Mouse (Mus musculus): ENCODE results near the gene Ankrd13d.

The Ankrd13d gene

GRCm38 (mm10) chr19:4300852-4301734 lies 18.2 kb upstream of the Ankrd13d start:
- 39% methylated on average over 11 of the region's 11 CpGs for WGBS

GRCm38 (mm10) chr19:4300271-4300704 lies 17.4 kb upstream of the Ankrd13d start:
- 33% methylated on average over 7 of the region's 7 CpGs for WGBS

- 59% methylated on average over 6 of the region's 6 CpGs for WGBS
Measured at GRCm38 (mm10) chr19:4299574-4300270, 16.8 kb upstream of the Ankrd13d start.

- 83% methylated on average over 7 of the region's 7 CpGs for WGBS
Measured at GRCm38 (mm10) chr19:4299126-4299525, 16.2 kb upstream of the Ankrd13d start.

GRCm38 (mm10) chr19:4298322-4299121 lies 15.6 kb upstream of the Ankrd13d start:
- WGBS: 65% methylated on average over 17 of the region's 17 CpGs

- 82% methylated on average over 5 of the region's 5 CpGs for WGBS
Measured at GRCm38 (mm10) chr19:4297851-4298250, 14.9 kb upstream of the Ankrd13d start.

GRCm38 (mm10) chr19:4296611-4297010 lies 13.7 kb upstream of the Ankrd13d start:
- 82% methylated on average over 2 of the region's 2 CpGs for WGBS

GRCm38 (mm10) chr19:4295391-4295790 lies 12.5 kb upstream of the Ankrd13d start:
- WGBS: 86% methylated on average over 4 of the region's 4 CpGs

GRCm38 (mm10) chr19:4294381-4295097 lies 11.6 kb upstream of the Ankrd13d start:
- 72% methylated on average over 14 of the region's 14 CpGs for WGBS

- WGBS: 91% methylated on average over 11 of the region's 11 CpGs
Measured at GRCm38 (mm10) chr19:4291161-4291560, 8.2 kb upstream of the Ankrd13d start.

GRCm38 (mm10) chr19:4290749-4291148 lies 7.8 kb upstream of the Ankrd13d start:
- 84% methylated on average over 15 of the region's 15 CpGs for WGBS

- WGBS: 17% methylated on average over 7 of the region's 7 CpGs
Measured at GRCm38 (mm10) chr19:4283653-4284052, 716 bp upstream of the Ankrd13d start.

GRCm38 (mm10) chr19:4280425-4280824 lies 2.5 kb downstream of the Ankrd13d start:
- WGBS: 96% methylated on average over 9 of the region's 9 CpGs

GRCm38 (mm10) chr19:4279487-4279886 lies 3.5 kb downstream of the Ankrd13d start:
- 100% methylated on average over 1 of the region's 1 CpGs for WGBS

- WGBS: 96% methylated on average over 11 of the region's 11 CpGs
Measured at GRCm38 (mm10) chr19:4270972-4271371, 12.0 kb downstream of the Ankrd13d start.

- 82% methylated on average over 6 of the region's 6 CpGs for WGBS
Measured at GRCm38 (mm10) chr19:4270187-4270586, 12.8 kb downstream of the Ankrd13d start.

- 11% methylated on average over 46 of the region's 46 CpGs for WGBS
Measured at GRCm38 (mm10) chr19:4268566-4269361, 14.2 kb downstream of the Ankrd13d start, which contains the start of gene Ssh3. TSS of gene Ssh3 (minus strand) at chr19:4269180.

GRCm38 (mm10) chr19:4265956-4266355 lies 17.0 kb downstream of the Ankrd13d start:
- 78% methylated on average over 4 of the region's 4 CpGs for WGBS

GRCm38 (mm10) chr19:4264171-4264780 lies 18.7 kb downstream of the Ankrd13d start:
- WGBS: 89% methylated on average over 6 of the region's 6 CpGs

- 73% methylated on average over 14 of the region's 14 CpGs for WGBS
Measured at GRCm38 (mm10) chr19:4263702-4264101, 19.2 kb downstream of the Ankrd13d start.
